Mouse (Mus musculus) embryonic facial prominence, embryonic 14.5 days (tissue): ENCODE results near the gene Fam43a. TPM values are rescaled to one million over a fixed set of nuclear protein-coding genes. Genes with fewer than 3 reads are reported as not detected.

Source experiments
- ATAC-seq: fragments of 200-750 bp; cut with Nextera tagmentation; 2 replicates; pipeline ENCODE4 v1.8.0; 2017; ENCODE audit warnings: low read depth, moderate number of reproducible peaks, moderate TSS enrichment
- DNase-seq: peaks from one replicate; pipeline ENCODE4 v3.0.0-alpha.2; 2015; ENCODE audit warnings: low spot score
- H3K27ac ChIP-seq: fragments of 300-500 bp; sonication (generic); replicated peaks from 2 replicates; pipeline ENCODE4 v1.5.1; 2014; ENCODE audit warnings: low read depth, mild to moderate bottlenecking, low read length, moderate library complexity
- H3K27me3 ChIP-seq: fragments of 300-500 bp; sonication (generic); replicated peaks from 2 replicates; pipeline ENCODE4 v1.6.1; 2014; ENCODE audit warnings: low read length; ENCODE audit not compliant: control insufficient read depth, insufficient read depth
- H3K36me3 ChIP-seq: fragments of 300-500 bp; sonication (generic); 2 replicates; pipeline ENCODE4 v1.6.1; 2014; ENCODE audit warnings: low read length, mixed read lengths; ENCODE audit not compliant: control insufficient read depth, insufficient read depth
- H3K4me1 ChIP-seq: fragments of 300-500 bp; sonication (generic); 2 replicates; pipeline ENCODE4 v1.6.1; 2014; ENCODE audit warnings: antibody characterized with exemption, low read length; ENCODE audit not compliant: control insufficient read depth, insufficient read depth
- H3K4me2 ChIP-seq: fragments of 300-500 bp; sonication (generic); 2 replicates; pipeline ENCODE4 v1.6.1; 2014; ENCODE audit warnings: low read depth, mild to moderate bottlenecking, low read length, moderate library complexity, mixed read lengths
- H3K4me3 ChIP-seq: fragments of 300-500 bp; sonication (generic); 2 replicates; pipeline ENCODE4 v1.5.1; 2014; ENCODE audit warnings: low read depth, mild to moderate bottlenecking, low read length
- H3K9ac ChIP-seq: fragments of 300-500 bp; sonication (generic); 2 replicates; pipeline ENCODE4 v1.6.1; 2014; ENCODE audit warnings: low read depth, mild to moderate bottlenecking, low read length, moderate library complexity, mixed read lengths
- H3K9me3 ChIP-seq: fragments of 300-500 bp; sonication (generic); 2 replicates; pipeline ENCODE4 v1.6.1; 2016; ENCODE audit warnings: low read length; ENCODE audit not compliant: control insufficient read depth
- WGBS: fragments of 180-500 bp; shearing (Covaris S2); extraction: QIAGEN DNeasy Blood & Tissue Kit; methylation state at CpG from one replicate; pipeline ENCODE4 v1.1.7; 2014; 5-methylcytosine and 5-hydroxymethylcytosine counted together
- polyA plus RNA-seq: library from polyadenylated mRNA; unstranded; fragments of >200 nt; fragmentation: Nextera tagmentation; extraction: Ambion mirVana; gene quantifications from 2 replicates; pipeline ENCODE4 v1.2.1, GENCODE M21; 2014

Gene Fam43a
- polyA plus RNA-seq, 1 experiment from 2014 or later, result 12.1 TPM

- no peak overlapping the region for H3K4me3 ChIP-seq
- H3K9me3 ChIP-seq, result no peaks in the 10 kb centered on the region
- H3K27me3 ChIP-seq, result no peaks in the 10 kb centered on the region
- H3K4me2 ChIP-seq, result no peak overlapping the region
- no peak for DNase-seq
- H3K36me3 ChIP-seq, result no peaks in the 10 kb centered on the region
- H3K27ac ChIP-seq, result no peak overlapping the region
- 91% methylated on average over 5 of the region's 5 CpGs for WGBS
- no peaks in the 10 kb centered on the region for H3K4me1 ChIP-seq
- no peak for ATAC-seq
- H3K9ac ChIP-seq, result no peak overlapping the region
Measured at GRCm38 (mm10) chr16:30629509-30629908, 30.0 kb downstream of the Fam43a start.

GRCm38 (mm10) chr16:30633906-30634746, 34.6 kb downstream of the Fam43a start:
- no peak for DNase-seq
- Histone ChIP-seq H3K9me3 (no peaks in the 10 kb centered on the region), H3K27ac (no peak overlapping the region), H3K4me3 (no peak overlapping the region), H3K9ac (no peak overlapping the region), H3K27me3 (no peaks in the 10 kb centered on the region), H3K4me2 (no peak overlapping the region), H3K36me3 (no peaks in the 10 kb centered on the region), H3K4me1 (no peaks in the 10 kb centered on the region)
- 43% methylated on average over 8 of the region's 8 CpGs for WGBS
- ATAC-seq, result no peak

- Histone ChIP-seq H3K27ac (no peak overlapping the region), H3K4me1 (no peaks in the 10 kb centered on the region), H3K4me2 (no peak overlapping the region), H3K9me3 (peaks cover 3% of the 10 kb centered on the region; the same call in 1 of the 2 replicates), H3K4me3 (no peak overlapping the region), H3K27me3 (no peaks in the 10 kb centered on the region), H3K9ac (no peak overlapping the region), H3K36me3 (no peaks in the 10 kb centered on the region)
- WGBS, result 95% methylated on average over 14 of the region's 14 CpGs
- ATAC-seq (no peak), DNase-seq (no peak)
Measured at GRCm38 (mm10) chr16:30638586-30638985, 39.1 kb downstream of the Fam43a start.

GRCm38 (mm10) chr16:30640591-30640990, 41.1 kb downstream of the Fam43a start:
- ATAC-seq (no peak), DNase-seq (no peak)
- Histone ChIP-seq H3K4me1 (no peaks in the 10 kb centered on the region), H3K36me3 (no peaks in the 10 kb centered on the region), H3K4me3 (no peak overlapping the region), H3K4me2 (no peak overlapping the region), H3K27me3 (no peaks in the 10 kb centered on the region), H3K9ac (no peak overlapping the region), H3K9me3 (peaks cover 3% of the 10 kb centered on the region; the same call in 1 of the 2 replicates), H3K27ac (no peak overlapping the region)
- 55% methylated on average over 2 of the region's 2 CpGs for WGBS

- DNase-seq (no peak), ATAC-seq (no peak; the same call in 1 of the 2 replicates)
- H3K4me3 ChIP-seq, result no peak overlapping the region
- H3K36me3 ChIP-seq, result no peaks in the 10 kb centered on the region
- peaks cover 3% of the 10 kb centered on the region; the same call in 1 of the 2 replicates for H3K9me3 ChIP-seq
- WGBS, result 18% methylated on average over 4 of the region's 4 CpGs
- H3K9ac ChIP-seq, result no peak overlapping the region
- no peaks in the 10 kb centered on the region for H3K27me3 ChIP-seq
- H3K27ac ChIP-seq, result no peak overlapping the region
- no peak overlapping the region for H3K4me2 ChIP-seq
- H3K4me1 ChIP-seq, result 0 out of 2 replicates have a peak, but pooled peaks cover 5% of the 10 kb centered on the region
Measured at GRCm38 (mm10) chr16:30641408-30641807, 41.9 kb downstream of the Fam43a start.

- H3K27ac ChIP-seq, result no peak overlapping the region
- no peaks in the 10 kb centered on the region for H3K27me3 ChIP-seq
- H3K4me3 ChIP-seq, result no peak overlapping the region
- ATAC-seq (no peak), DNase-seq (no peak)
- 0 out of 2 replicates have a peak, but pooled peaks cover 5% of the 10 kb centered on the region for H3K4me1 ChIP-seq
- H3K9ac ChIP-seq, result no peak overlapping the region
- peaks cover 3% of the 10 kb centered on the region; the same call in 1 of the 2 replicates for H3K9me3 ChIP-seq
- H3K4me2 ChIP-seq, result no peak overlapping the region
- H3K36me3 ChIP-seq, result no peaks in the 10 kb centered on the region
- 82% methylated on average over 3 of the region's 3 CpGs for WGBS
Measured at GRCm38 (mm10) chr16:30642229-30642628, 42.7 kb downstream of the Fam43a start.

GRCm38 (mm10) chr16:30644981-30645380, 45.5 kb downstream of the Fam43a start:
- Histone ChIP-seq H3K36me3 (no peaks in the 10 kb centered on the region), H3K4me1 (0 out of 2 replicates have a peak, but pooled peaks cover 5% of the 10 kb centered on the region), H3K27ac (no peak overlapping the region), H3K4me3 (no peak overlapping the region), H3K27me3 (no peaks in the 10 kb centered on the region), H3K9me3 (peaks cover 3% of the 10 kb centered on the region; the same call in 1 of the 2 replicates), H3K9ac (no peak overlapping the region), H3K4me2 (no peak overlapping the region)
- WGBS, result 98% methylated on average over 4 of the region's 4 CpGs
- no peak for ATAC-seq
- DNase-seq, result no peak

GRCm38 (mm10) chr16:30645841-30646558, 46.5 kb downstream of the Fam43a start:
- H3K27me3 ChIP-seq, result no peaks in the 10 kb centered on the region
- ATAC-seq (no peak), DNase-seq (peak; percentile 42)
- no peak overlapping the region for H3K27ac ChIP-seq
- WGBS, result 26% methylated on average over 9 of the region's 9 CpGs
- 0 out of 2 replicates have a peak, but pooled peaks cover 5% of the 10 kb centered on the region for H3K4me1 ChIP-seq
- H3K9ac ChIP-seq, result no peak overlapping the region
- H3K9me3 ChIP-seq, result peaks cover 3% of the 10 kb centered on the region; the same call in 1 of the 2 replicates
- no peak overlapping the region for H3K4me3 ChIP-seq
- H3K36me3 ChIP-seq, result no peaks in the 10 kb centered on the region
- H3K4me2 ChIP-seq, result no peak overlapping the region
